Mouse (Mus musculus) heart, embryonic 12.5 days (tissue): ENCODE results near the gene Smyd1. TPM values are rescaled to one million over a fixed set of nuclear protein-coding genes. Genes with fewer than 3 reads are reported as not detected.

ENCODE experiments used
- ATAC-seq: fragments of 200-750 bp; cut with Nextera tagmentation; 2 replicates; pipeline ENCODE4 v1.8.0; 2017; ENCODE audit warnings: moderate TSS enrichment, moderate library complexity; ENCODE audit not compliant: insufficient number of reproducible peaks, low FRiP score
- H3K27ac ChIP-seq: fragments of 300-500 bp; sonication (generic); 2 replicates; pipeline ENCODE4 v1.5.1; 2016; ENCODE audit warnings: mild to moderate bottlenecking, moderate library complexity; ENCODE audit not compliant: poor library complexity, severe bottlenecking
- H3K27me3 ChIP-seq: fragments of 300-500 bp; sonication (generic); replicated peaks from 2 replicates; pipeline ENCODE4 v1.6.1; 2016; ENCODE audit warnings: mild to moderate bottlenecking, moderate library complexity
- H3K36me3 ChIP-seq: fragments of 300-500 bp; sonication (generic); 2 replicates; pipeline ENCODE4 v1.6.1; 2016; ENCODE audit warnings: mild to moderate bottlenecking, moderate library complexity
- H3K4me1 ChIP-seq: fragments of 300-500 bp; sonication (generic); replicated peaks from 2 replicates; pipeline ENCODE4 v1.6.1; 2016; ENCODE audit warnings: mild to moderate bottlenecking
- H3K4me2 ChIP-seq: fragments of 300-500 bp; sonication (generic); 2 replicates; pipeline ENCODE4 v1.6.1; 2016; ENCODE audit warnings: mild to moderate bottlenecking, moderate library complexity
- H3K4me3 ChIP-seq: fragments of 300-500 bp; sonication (generic); 2 replicates; pipeline ENCODE4 v1.5.1; 2016; ENCODE audit warnings: mild to moderate bottlenecking
- H3K9ac ChIP-seq: fragments of 300-500 bp; sonication (generic); 2 replicates; pipeline ENCODE4 v1.6.1; 2016; ENCODE audit warnings: mild to moderate bottlenecking, moderate library complexity
- H3K9me3 ChIP-seq: fragments of 300-500 bp; sonication (generic); replicated peaks from 2 replicates; pipeline ENCODE4 v1.6.1; 2016; ENCODE audit warnings: mild to moderate bottlenecking, moderate library complexity
- WGBS: fragments of 180-500 bp; shearing (Covaris S2); methylation state at CpG from one replicate; pipeline ENCODE4 v1.1.7; 2016; 5-methylcytosine and 5-hydroxymethylcytosine counted together
- polyA plus RNA-seq: library from polyadenylated mRNA; unstranded; fragments of >200 nt; fragmentation: Nextera tagmentation; extraction: Ambion mirVana; gene quantifications from 2 replicates; pipeline ENCODE4 v1.2.1, GENCODE M21; 2016

The Smyd1 gene
- polyA plus RNA-seq, 1 experiment from 2014 or later, result 113 TPM

GRCm38 (mm10) chr6:71236506-71236905, 85.5 kb downstream of the Smyd1 start:
- Histone ChIP-seq H3K36me3 (peaks cover 55% of the 10 kb centered on the region), H3K27ac (no peak overlapping the region), H3K4me2 (no peak overlapping the region), H3K9me3 (no peaks in the 10 kb centered on the region), H3K9ac (no peak overlapping the region), H3K27me3 (no peaks in the 10 kb centered on the region), H3K4me1 (peaks cover 11% of the 10 kb centered on the region), H3K4me3 (no peak overlapping the region)
- 88% methylated on average over 6 of the region's 6 CpGs for WGBS
- ATAC-seq, result no peak

- no peak overlapping the region for H3K27ac ChIP-seq
- 64% methylated on average over 3 of the region's 3 CpGs for WGBS
- H3K9ac ChIP-seq, result no peak overlapping the region
- no peaks in the 10 kb centered on the region for H3K9me3 ChIP-seq
- no peaks in the 10 kb centered on the region for H3K27me3 ChIP-seq
- peaks cover 5% of the 10 kb centered on the region for H3K4me1 ChIP-seq
- H3K4me3 ChIP-seq, result no peak overlapping the region
- ATAC-seq, result no peak
- peaks cover 55% of the 10 kb centered on the region for H3K36me3 ChIP-seq
- H3K4me2 ChIP-seq, result no peak overlapping the region
These were observed 86.1 kb downstream of the Smyd1 start for GRCm38 (mm10) chr6:71235944-71236343.

GRCm38 (mm10) chr6:71235121-71235520, 86.9 kb downstream of the Smyd1 start:
- WGBS, result 63% methylated on average over 13 of the region's 13 CpGs
- no peak for ATAC-seq
- no peak overlapping the region for H3K4me3 ChIP-seq
- peaks cover 59% of the 10 kb centered on the region for H3K36me3 ChIP-seq
- H3K27ac ChIP-seq, result no peak overlapping the region
- H3K9me3 ChIP-seq, result no peaks in the 10 kb centered on the region
- no peaks in the 10 kb centered on the region for H3K4me1 ChIP-seq
- no peak overlapping the region for H3K9ac ChIP-seq
- no peaks in the 10 kb centered on the region for H3K27me3 ChIP-seq
- no peak overlapping the region for H3K4me2 ChIP-seq

GRCm38 (mm10) chr6:71227157-71227770, 94.8 kb downstream of the Smyd1 start:
- ATAC-seq, result peak; percentile 62
- Histone ChIP-seq H3K4me3 (no peak overlapping the region), H3K27me3 (no peaks in the 10 kb centered on the region), H3K27ac (peak overlapping the region; percentile 93), H3K4me2 (0 out of 2 replicates have a peak overlapping the region, but pooled peaks have one; percentile 20), H3K36me3 (peaks cover 26% of the 10 kb centered on the region), H3K9me3 (no peaks in the 10 kb centered on the region), H3K4me1 (peaks cover 44% of the 10 kb centered on the region), H3K9ac (peak overlapping the region; percentile 37; the same call in 1 of the 2 replicates)
- 8% methylated on average over 7 of the region's 7 CpGs for whole genome bisulfite sequencing

GRCm38 (mm10) chr6:71226544-71226943, 95.5 kb downstream of the Smyd1 start:
- 26% methylated on average over 6 of the region's 6 CpGs for WGBS
- H3K4me3 ChIP-seq, result no peak overlapping the region

GRCm38 (mm10) chr6:71224184-71224943, 97.7 kb downstream of the Smyd1 start:
- Histone ChIP-seq H3K4me2 (no peak overlapping the region), H3K4me3 (no peak overlapping the region), H3K4me1 (peaks cover 44% of the 10 kb centered on the region), H3K27me3 (no peaks in the 10 kb centered on the region), H3K27ac (peak overlapping the region; percentile 41), H3K9me3 (no peaks in the 10 kb centered on the region), H3K36me3 (peaks cover 45% of the 10 kb centered on the region), H3K9ac (no peak overlapping the region)
- ATAC-seq, result no peak
- 66% methylated on average over 3 of the region's 3 CpGs for WGBS

More at GRCm38 (mm10) chr6:71226544-71226943, 95.5 kb downstream of the Smyd1 start:
- peaks cover 44% of the 10 kb centered on the region for H3K4me1 ChIP-seq
- H3K27ac ChIP-seq, result peak overlapping the region; percentile 93
- peak overlapping the region; percentile 20; the same call in 1 of the 2 replicates for H3K4me2 ChIP-seq
- no peak for ATAC-seq
- peaks cover 32% of the 10 kb centered on the region for H3K36me3 ChIP-seq
- H3K9me3 ChIP-seq, result no peaks in the 10 kb centered on the region
- H3K27me3 ChIP-seq, result no peaks in the 10 kb centered on the region
- H3K9ac ChIP-seq, result 0 out of 2 replicates have a peak overlapping the region, but pooled peaks have one; percentile 32

GRCm38 (mm10) chr6:71221501-71221900, 100.5 kb downstream of the Smyd1 start:
- H3K27me3 ChIP-seq, result no peaks in the 10 kb centered on the region
- 73% methylated on average over 4 of the region's 4 CpGs for WGBS
- H3K4me3 ChIP-seq, result no peak overlapping the region
- H3K9me3 ChIP-seq, result no peaks in the 10 kb centered on the region
- H3K4me1 ChIP-seq, result peaks cover 24% of the 10 kb centered on the region
- no peak for ATAC-seq
- H3K27ac ChIP-seq, result no peak overlapping the region
- peaks cover 60% of the 10 kb centered on the region for H3K36me3 ChIP-seq
- no peak overlapping the region for H3K9ac ChIP-seq
- H3K4me2 ChIP-seq, result no peak overlapping the region

- H3K9me3 ChIP-seq, result no peaks in the 10 kb centered on the region
- no peak overlapping the region for H3K4me2 ChIP-seq
- ATAC-seq, result no peak
- no peak overlapping the region for H3K27ac ChIP-seq
- no peak overlapping the region for H3K4me3 ChIP-seq
- H3K4me1 ChIP-seq, result no peaks in the 10 kb centered on the region
- H3K27me3 ChIP-seq, result no peaks in the 10 kb centered on the region
- 96% methylated on average over 3 of the region's 3 CpGs for WGBS
- H3K36me3 ChIP-seq, result peaks cover 45% of the 10 kb centered on the region
- H3K9ac ChIP-seq, result no peak overlapping the region
These were observed 109.6 kb downstream of the Smyd1 start for GRCm38 (mm10) chr6:71212471-71212870.

GRCm38 (mm10) chr6:71211917-71212316, 110.1 kb downstream of the Smyd1 start:
- Histone ChIP-seq H3K9me3 (no peaks in the 10 kb centered on the region), H3K27ac (no peak overlapping the region), H3K9ac (no peak overlapping the region), H3K27me3 (no peaks in the 10 kb centered on the region), H3K4me2 (no peak overlapping the region), H3K4me3 (no peak overlapping the region), H3K36me3 (peaks cover 40% of the 10 kb centered on the region), H3K4me1 (no peaks in the 10 kb centered on the region)
- WGBS, result 30% methylated on average over 7 of the region's 7 CpGs
- no peak for ATAC-seq

GRCm38 (mm10) chr6:71208691-71209090, 113.3 kb downstream of the Smyd1 start:
- Histone ChIP-seq H3K27me3 (no peaks in the 10 kb centered on the region), H3K4me2 (no peak overlapping the region), H3K27ac (no peak overlapping the region), H3K9ac (no peak overlapping the region), H3K36me3 (peaks cover 11% of the 10 kb centered on the region), H3K4me3 (no peak overlapping the region), H3K4me1 (no peaks in the 10 kb centered on the region), H3K9me3 (no peaks in the 10 kb centered on the region)
- ATAC-seq, result no peak
- 76% methylated on average over 2 of the region's 2 CpGs for WGBS

GRCm38 (mm10) chr6:71204166-71204565, 117.9 kb downstream of the Smyd1 start:
- Histone ChIP-seq H3K4me3 (no peak overlapping the region), H3K9ac (no peak overlapping the region), H3K36me3 (no peaks in the 10 kb centered on the region), H3K4me2 (no peak overlapping the region), H3K4me1 (no peaks in the 10 kb centered on the region), H3K27ac (no peak overlapping the region), H3K9me3 (no peaks in the 10 kb centered on the region), H3K27me3 (no peaks in the 10 kb centered on the region)
- 89% methylated on average over 8 of the region's 8 CpGs for WGBS
- no peak for ATAC-seq
